Mouse (Mus musculus) ES-Bruce4 (cell line): ENCODE results near the gene Hsd3b1.

Experiments
- CTCF ChIP-seq: IDR thresholded peaks from one replicate; pipeline ENCODE4 v1.8.1; 2011; ENCODE audit warnings: low read depth, low read length
- EP300 ChIP-seq: IDR thresholded peaks from 2 replicates; pipeline ENCODE4 v1.6.1; 2011; ENCODE audit warnings: low read depth, low read length; ENCODE audit not compliant: insufficient read depth

DNA sequence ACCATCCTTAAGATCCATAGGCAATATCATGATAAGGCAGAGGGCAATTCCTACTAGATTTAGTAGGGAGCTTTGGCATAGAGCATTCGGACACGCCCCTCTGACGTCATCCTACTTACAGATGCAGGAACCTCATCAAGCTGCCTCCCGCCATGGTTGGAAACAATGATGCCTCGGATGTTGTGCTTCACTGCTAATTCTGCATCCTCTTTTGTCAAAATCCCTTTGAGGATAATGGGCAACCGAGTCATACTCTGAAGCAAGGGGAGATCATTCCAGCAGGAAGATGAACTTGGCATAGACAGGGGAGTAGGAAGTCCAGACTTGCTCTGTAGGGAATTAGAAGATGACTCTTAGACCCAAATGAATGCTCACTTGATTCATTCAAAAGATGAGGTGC, 20.6 kb upstream of the Hsd3b1 start:
- TF ChIP-seq CTCF (no peak), EP300 (no peak)
